23 mouse cellular contexts compared by ENCODE assay signal in the genomic region with DNA sequence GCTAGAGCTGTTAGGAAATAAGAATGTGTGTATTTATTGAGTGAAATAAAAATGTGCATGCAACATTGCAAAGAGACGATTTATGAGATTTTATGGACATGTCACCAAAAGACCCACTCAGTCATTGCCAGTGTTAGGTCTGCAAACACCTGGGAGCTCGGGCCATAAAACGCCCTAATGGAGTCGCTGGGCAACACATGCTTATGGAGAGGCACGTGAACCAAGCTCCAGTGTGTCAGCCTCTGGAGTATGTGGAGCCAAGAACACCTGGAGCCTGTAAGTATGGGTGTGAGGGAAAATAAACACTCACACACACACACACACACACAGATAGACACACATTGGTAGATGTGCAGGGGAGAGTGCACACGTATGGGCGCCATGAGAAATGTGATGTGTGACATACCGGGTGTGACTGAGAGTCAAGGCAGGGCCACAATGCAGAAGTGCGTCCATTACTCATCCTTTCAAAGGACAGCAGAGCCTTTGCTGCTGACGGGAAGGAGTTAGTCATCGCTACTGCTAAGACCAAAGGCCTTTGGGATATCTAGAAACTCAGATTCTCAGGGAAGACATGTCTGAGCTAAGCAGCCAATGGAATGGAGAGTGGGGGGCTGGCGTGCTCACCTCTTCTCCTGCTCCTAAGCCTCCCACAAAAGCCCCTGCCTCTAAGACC.
DNase-seq lines count a peak whose midpoint lies in the region; ATAC-seq and TF ChIP-seq lines count a peak whose summit lies in the region.
"Had no signal": no experiment of that assay in that cellular context is flagged by ENCODE, and none has a peak within 500 bp of the region (broad histone marks: within the 10 kb centered on the region; RNA-seq: fewer than 3 reads in every experiment).

No protein-coding gene starts in this region.

- H3K4me2 ChIP-seq in stomach, embryonic 16.5 days (ENCODE audit: low read depth, low read length): no peak overlapping the region
- H3K4me2 ChIP-seq in stomach, postnatal 0 days (replicated peaks; ENCODE audit: low read depth): no peak overlapping the region
- no peak overlapping the region for H3K4me2 ChIP-seq in kidney, embryonic 14.5 days (replicated peaks; ENCODE audit: low read depth, low read length)
- H3K4me2 ChIP-seq: embryonic facial prominence, embryonic 12.5 days; heart, embryonic 13.5 days; hindbrain, embryonic 12.5 days; kidney, embryonic 15.5 days; liver, embryonic 12.5 days; lung, embryonic 14.5 days; neural tube, embryonic 13.5 days had no signal

- no peak overlapping the region for H3K4me3 ChIP-seq in stomach, embryonic 16.5 days (replicated peaks; ENCODE audit: low read length)
- no peak overlapping the region for H3K4me3 ChIP-seq in stomach, postnatal 0 days (ENCODE audit: low read depth, low read length)
- H3K4me3 ChIP-seq in megakaryocyte, embryonic 14.5 days (replicated peaks): peak overlapping the region; percentile 62
- H3K4me3 ChIP-seq in kidney, embryonic 14.5 days (ENCODE audit: low read length): no peak overlapping the region
- H3K4me3 ChIP-seq: embryonic facial prominence, embryonic 12.5 days; heart, embryonic 13.5 days; hindbrain, embryonic 12.5 days; kidney, embryonic 15.5 days; liver, embryonic 12.5 days; myocyte; neural tube, embryonic 13.5 days had no signal

- peak; percentile 79 for DNase-seq in heart, adult 11 months
- no peak for DNase-seq in heart, postnatal 25 days (ENCODE audit: low spot score)
- no peak for DNase-seq in stomach, postnatal 0 days (ENCODE audit: low spot score)
- no peak for DNase-seq in embryo, embryonic 10.5 days (ENCODE audit: low spot score)
- DNase-seq: cerebellum, adult 18-20 months; cerebellum, postnatal 14 days; heart, postnatal 14 days; kidney, postnatal 36 days; midbrain, embryonic 14.5 days; thymus, postnatal 14 days had no signal

- H3K27me3 ChIP-seq in stomach, embryonic 16.5 days (ENCODE audit: control insufficient read depth, insufficient read depth, low read length): no peaks in the 10 kb centered on the region
- H3K27me3 ChIP-seq in stomach, postnatal 0 days (ENCODE audit: control insufficient read depth, insufficient read depth, low read length): no peaks in the 10 kb centered on the region
- H3K27me3 ChIP-seq in megakaryocyte, embryonic 14.5 days (replicated peaks): no peaks in the 10 kb centered on the region
- no peaks in the 10 kb centered on the region for H3K27me3 ChIP-seq in kidney, embryonic 14.5 days (ENCODE audit: control insufficient read depth, insufficient read depth, low read length)
- H3K27me3 ChIP-seq: embryonic facial prominence, embryonic 12.5 days; heart, embryonic 13.5 days; hindbrain, embryonic 12.5 days; kidney, embryonic 15.5 days; liver, embryonic 12.5 days had no signal

- 73% methylated on average over 12 of the region's 12 CpGs for WGBS in stomach, embryonic 16.5 days
- 76% methylated on average over 12 of the region's 12 CpGs for WGBS in stomach, postnatal 0 days
- 81% methylated on average over 12 of the region's 12 CpGs for WGBS in kidney, embryonic 14.5 days

- ATAC-seq in stomach, embryonic 16.5 days (ENCODE audit: insufficient read depth, low FRiP score): peak; percentile 62; the same call in 1 of the 2 replicates
- no peak for ATAC-seq in stomach, postnatal 0 days (ENCODE audit: low FRiP score, low TSS enrichment)
- ATAC-seq in kidney, embryonic 14.5 days (ENCODE audit: low FRiP score, low TSS enrichment): no peak
- ATAC-seq: forebrain, embryonic 14.5 days; intestine, postnatal 0 days; liver, embryonic 12.5 days had no signal

- H3K9me3 ChIP-seq in stomach, embryonic 16.5 days (replicated peaks; ENCODE audit: control insufficient read depth, low read length): no peaks in the 10 kb centered on the region
- no peaks in the 10 kb centered on the region for H3K9me3 ChIP-seq in stomach, postnatal 0 days (ENCODE audit: control insufficient read depth, low read length)
- peaks cover 12% of the 10 kb centered on the region for H3K9me3 ChIP-seq in megakaryocyte, embryonic 14.5 days
- no peaks in the 10 kb centered on the region for H3K9me3 ChIP-seq in kidney, embryonic 14.5 days (ENCODE audit: control insufficient read depth, low read length)
- H3K9me3 ChIP-seq: embryonic facial prominence, embryonic 12.5 days; heart, embryonic 13.5 days; hindbrain, embryonic 12.5 days; kidney, embryonic 15.5 days; liver, embryonic 12.5 days; neural tube, embryonic 13.5 days had no signal

- intact Hi-C loops in heart, postnatal 25 days (cut with DNase I): no loop called here

- H3K36me3 ChIP-seq in stomach, embryonic 16.5 days (ENCODE audit: control insufficient read depth, insufficient read depth, low read length): no peaks in the 10 kb centered on the region
- H3K36me3 ChIP-seq in stomach, postnatal 0 days (ENCODE audit: control insufficient read depth, insufficient read depth, low read length): no peaks in the 10 kb centered on the region
- no peaks in the 10 kb centered on the region for H3K36me3 ChIP-seq in megakaryocyte, embryonic 14.5 days (replicated peaks; ENCODE audit: low read length)
- H3K36me3 ChIP-seq in kidney, embryonic 14.5 days (ENCODE audit: control insufficient read depth, insufficient read depth, low read length): no peaks in the 10 kb centered on the region
- H3K36me3 ChIP-seq: embryonic facial prominence, embryonic 12.5 days; heart, embryonic 13.5 days; hindbrain, embryonic 12.5 days; kidney, embryonic 15.5 days; liver, embryonic 12.5 days; neural tube, embryonic 13.5 days had no signal

- TF ChIP-seq CTCF in stomach, postnatal 0 days (IDR thresholded peaks at IDR 0.05; ENCODE audit: low read depth): no peak

- no peaks in the 10 kb centered on the region for H3K4me1 ChIP-seq in stomach, embryonic 16.5 days (ENCODE audit: control insufficient read depth, insufficient read depth, low read length)
- H3K4me1 ChIP-seq in stomach, postnatal 0 days (replicated peaks; ENCODE audit: control insufficient read depth, insufficient read depth): no peaks in the 10 kb centered on the region
- no peaks in the 10 kb centered on the region for H3K4me1 ChIP-seq in megakaryocyte, embryonic 14.5 days
- H3K4me1 ChIP-seq in kidney, embryonic 14.5 days (ENCODE audit: control insufficient read depth, insufficient read depth, low read length): no peaks in the 10 kb centered on the region
- H3K4me1 ChIP-seq: embryonic facial prominence, embryonic 12.5 days; heart, embryonic 13.5 days; hindbrain, embryonic 12.5 days; liver, embryonic 12.5 days; neural tube, embryonic 13.5 days had no signal

- no peak overlapping the region for H3K27ac ChIP-seq in stomach, embryonic 16.5 days (ENCODE audit: low read length)
- H3K27ac ChIP-seq in stomach, postnatal 0 days (replicated peaks): no peak overlapping the region
- H3K27ac ChIP-seq in kidney, embryonic 14.5 days (ENCODE audit: low read depth, low read length): no peak overlapping the region
- H3K27ac ChIP-seq: embryonic facial prominence, embryonic 12.5 days; heart, embryonic 13.5 days; hindbrain, embryonic 12.5 days; kidney, embryonic 15.5 days; liver, embryonic 12.5 days; neural tube, embryonic 13.5 days had no signal

- TF ChIP-seq EP300 in stomach, postnatal 0 days (optimal IDR thresholded peaks at IDR 0.05): no peak

- H3K9ac ChIP-seq in stomach, embryonic 16.5 days (ENCODE audit: low read length): no peak overlapping the region
- no peak overlapping the region for H3K9ac ChIP-seq in stomach, postnatal 0 days (ENCODE audit: low read length)
- H3K9ac ChIP-seq in kidney, embryonic 14.5 days (ENCODE audit: low read depth, low read length): no peak overlapping the region
- H3K9ac ChIP-seq: embryonic facial prominence, embryonic 12.5 days; heart, embryonic 13.5 days; hindbrain, embryonic 12.5 days; kidney, embryonic 15.5 days; liver, embryonic 12.5 days; lung, embryonic 14.5 days; neural tube, embryonic 13.5 days had no signal
